Mouse (Mus musculus): ENCODE data around the gene Kcnk3.

DNA sequence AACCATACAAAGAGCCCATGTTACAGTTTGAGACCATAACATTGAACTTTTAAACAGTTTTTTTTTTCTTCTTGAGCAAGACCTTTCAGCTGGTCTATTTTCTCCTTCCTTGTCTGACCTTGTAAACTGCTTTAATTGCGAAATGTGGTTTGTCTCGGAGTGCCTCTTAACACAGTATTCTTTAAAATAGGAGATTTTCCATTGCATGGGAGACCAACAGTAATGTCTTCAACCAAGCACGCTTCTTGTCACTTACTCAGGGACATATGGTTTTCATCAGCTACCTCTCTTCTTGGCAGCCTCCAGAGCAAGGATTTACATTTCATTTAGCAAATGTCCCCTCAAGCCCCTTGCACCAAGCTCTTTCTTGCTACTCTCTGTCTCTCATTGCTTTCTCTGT is 31.7 kb upstream of the Kcnk3 start:
- TF ChIP-seq GATA1 (IDR thresholded peaks at IDR 0.05; ENCODE audit: low read length) (no peak), TAL1 (IDR thresholded peaks at IDR 0.05; ENCODE audit: low read length) (no peak)
